Comparison of ENCODE assay signal across 34 mouse cellular contexts in genomic region chr5:16357709-16358108, GRCm38 (mm10).
"Had no signal": no experiment of that assay in that cellular context is flagged by ENCODE, and none has a peak within 500 bp of the region (broad histone marks: within the 10 kb centered on the region; RNA-seq: fewer than 3 reads in every experiment).

No protein-coding gene starts in this region.

- ATAC-seq: hindbrain, embryonic 16.5 days; hindbrain, postnatal 0 days; intestine, embryonic 15.5 days; intestine, embryonic 16.5 days; intestine, postnatal 0 days had no signal

- H3K4me3 ChIP-seq: heart, embryonic 10.5 days; heart, embryonic 12.5 days; heart, embryonic 13.5 days; heart, embryonic 15.5 days; hindbrain, embryonic 10.5 days; hindbrain, embryonic 12.5 days; hindbrain, embryonic 13.5 days; hindbrain, embryonic 15.5 days; intestine, embryonic 15.5 days; kidney, embryonic 15.5 days; layer of hippocampus, adult 2 months; left cerebral cortex, adult 2 months had no signal

- H3K9me3 ChIP-seq: heart, embryonic 10.5 days; heart, embryonic 12.5 days; heart, embryonic 13.5 days; heart, embryonic 15.5 days; hindbrain, embryonic 10.5 days; hindbrain, embryonic 12.5 days; hindbrain, embryonic 13.5 days; hindbrain, embryonic 15.5 days; intestine, embryonic 15.5 days; kidney, embryonic 15.5 days had no signal

- H3K27me3 ChIP-seq: heart, embryonic 12.5 days; heart, embryonic 13.5 days; heart, embryonic 15.5 days; hindbrain, embryonic 12.5 days; hindbrain, embryonic 13.5 days; hindbrain, embryonic 15.5 days; intestine, embryonic 15.5 days; kidney, embryonic 15.5 days had no signal

- H3K36me3 ChIP-seq: hindbrain, embryonic 10.5 days; hindbrain, embryonic 12.5 days; intestine, embryonic 15.5 days had no signal

- H3K27ac ChIP-seq: heart, embryonic 10.5 days; heart, embryonic 13.5 days; heart, embryonic 15.5 days; hindbrain, embryonic 10.5 days; hindbrain, embryonic 12.5 days; hindbrain, embryonic 13.5 days; hindbrain, embryonic 14.5 days; hindbrain, embryonic 15.5 days; hindbrain, postnatal 0 days; intestine, embryonic 15.5 days; kidney, embryonic 15.5 days; kidney, postnatal 0 days; layer of hippocampus, adult 2 months; left cerebral cortex, adult 2 months had no signal

- H3K9ac ChIP-seq: heart, embryonic 12.5 days; heart, embryonic 13.5 days; heart, embryonic 15.5 days; hindbrain, embryonic 12.5 days; hindbrain, embryonic 13.5 days; hindbrain, embryonic 14.5 days; hindbrain, embryonic 15.5 days; intestine, embryonic 15.5 days; kidney, embryonic 15.5 days had no signal

- DNase-seq: heart, postnatal 10 days; heart, postnatal 14 days; heart, postnatal 36 days; heart, postnatal 4 days; kidney, adult 11 months; kidney, adult 18-20 months; kidney, adult 2 months; kidney, adult 8-10 months; kidney, adult 9 months; kidney, postnatal 10 days; kidney, postnatal 25 days; kidney, postnatal 36 days; kidney, postnatal 4 days; layer of hippocampus, adult 9-11 months; layer of hippocampus, postnatal 36 days had no signal

- H3K4me2 ChIP-seq: heart, embryonic 11.5 days; heart, embryonic 12.5 days; heart, embryonic 13.5 days; heart, embryonic 15.5 days; hindbrain, embryonic 12.5 days; hindbrain, embryonic 13.5 days; hindbrain, embryonic 14.5 days; hindbrain, embryonic 15.5 days; intestine, embryonic 15.5 days; kidney, embryonic 15.5 days had no signal

- H3K4me1 ChIP-seq: heart, embryonic 10.5 days; heart, embryonic 12.5 days; heart, embryonic 13.5 days; heart, embryonic 15.5 days; hindbrain, embryonic 10.5 days; hindbrain, embryonic 12.5 days; hindbrain, embryonic 13.5 days; hindbrain, embryonic 15.5 days; intestine, embryonic 15.5 days; kidney, embryonic 15.5 days had no signal
